Mouse (Mus musculus): Measurements from ENCODE around the gene Unc13b.

GRCm38 (mm10) chr4:43082458-43082857, 23.7 kb downstream of the Unc13b start:
- TF ChIP-seq POLR2A (IDR thresholded peaks at IDR 0.05; ENCODE audit: extremely low read depth, insufficient read depth, low read length) (no peak), CTCF (IDR thresholded peaks at IDR 0.05; ENCODE audit: extremely low read depth, insufficient read depth, low read length) (no peak)

Measured in cortical plate, adult 2 months (tissue).